Mouse (Mus musculus) midbrain, embryonic 10.5 days (tissue): ENCODE measurements at regions not wholly inside any gene's neighbourhood (a gene's known extent, or its start where the extent isn't known, plus 50 kb on each side); places are given as distances from the start of the nearest gene placed in this dataset.

Source experiments
- DNase-seq: peaks from one replicate; pipeline ENCODE4 v3.0.0-alpha.2; 2017; ENCODE audit warnings: low spot score
- H3K27ac ChIP-seq: fragments of 300-500 bp; sonication (generic); replicated peaks from 2 replicates; pipeline ENCODE4 v1.5.1; 2016; ENCODE audit warnings: mild to moderate bottlenecking
- H3K27me3 ChIP-seq: fragments of 300-500 bp; sonication (generic); 2 replicates; pipeline ENCODE4 v1.6.1; 2016; ENCODE audit warnings: low read depth, mild to moderate bottlenecking; ENCODE audit not compliant: poor library complexity, severe bottlenecking
- H3K36me3 ChIP-seq: fragments of 300-500 bp; sonication (generic); 2 replicates; pipeline ENCODE4 v1.6.1; 2016; ENCODE audit warnings: mild to moderate bottlenecking, moderate library complexity
- H3K4me1 ChIP-seq: fragments of 300-500 bp; sonication (generic); 2 replicates; pipeline ENCODE4 v1.6.1; 2016
- H3K4me3 ChIP-seq: fragments of 300-500 bp; sonication (generic); 2 replicates; pipeline ENCODE4 v1.5.1; 2016; ENCODE audit warnings: mild to moderate bottlenecking, moderate library complexity
- H3K9me3 ChIP-seq: fragments of 300-500 bp; sonication (generic); replicated peaks from 2 replicates; pipeline ENCODE4 v1.6.1; 2016; ENCODE audit warnings: mild to moderate bottlenecking
- WGBS: fragments of 180-500 bp; shearing (Covaris S2); methylation state at CpG from one replicate; pipeline ENCODE4 v1.1.7; 2016; 5-methylcytosine and 5-hydroxymethylcytosine counted together

DNA sequence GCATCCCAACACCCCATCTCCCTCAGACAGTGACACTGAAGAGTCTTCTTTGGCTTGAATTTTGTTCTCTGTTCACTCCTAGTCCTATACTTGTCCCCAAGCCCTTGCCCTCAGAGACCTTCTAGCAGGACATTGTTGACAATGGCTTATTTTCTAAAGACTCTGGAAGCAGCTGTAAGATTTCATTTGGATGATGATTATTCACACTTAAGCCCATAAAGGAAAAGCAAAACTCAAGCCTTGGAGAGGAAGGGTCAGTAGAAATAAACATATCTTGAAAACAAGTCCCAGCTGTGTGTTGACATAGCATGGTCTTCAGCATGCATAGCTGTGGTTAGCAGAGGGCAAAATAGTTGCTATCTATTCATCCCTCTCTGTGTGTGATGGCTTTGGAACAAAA, 59.9 kb upstream of the Cdh11 start:
- no peak for DNase-seq
- Histone ChIP-seq H3K4me1 (no peaks in the 10 kb centered on the region), H3K9me3 (no peaks in the 10 kb centered on the region), H3K36me3 (no peaks in the 10 kb centered on the region), H3K27ac (no peak overlapping the region), H3K4me3 (no peak overlapping the region), H3K27me3 (no peaks in the 10 kb centered on the region)

- Histone ChIP-seq H3K36me3 (no peaks in the 10 kb centered on the region), H3K27ac (no peak overlapping the region), H3K4me3 (no peak overlapping the region), H3K27me3 (no peaks in the 10 kb centered on the region), H3K4me1 (no peaks in the 10 kb centered on the region), H3K9me3 (no peaks in the 10 kb centered on the region)
- DNase-seq = no peak
- 86% methylated on average over 1 of the region's 1 CpGs for WGBS
These were observed 74.6 kb upstream of the Cdh11 start for GRCm38 (mm10) chr8:102860021-102860420.

DNA sequence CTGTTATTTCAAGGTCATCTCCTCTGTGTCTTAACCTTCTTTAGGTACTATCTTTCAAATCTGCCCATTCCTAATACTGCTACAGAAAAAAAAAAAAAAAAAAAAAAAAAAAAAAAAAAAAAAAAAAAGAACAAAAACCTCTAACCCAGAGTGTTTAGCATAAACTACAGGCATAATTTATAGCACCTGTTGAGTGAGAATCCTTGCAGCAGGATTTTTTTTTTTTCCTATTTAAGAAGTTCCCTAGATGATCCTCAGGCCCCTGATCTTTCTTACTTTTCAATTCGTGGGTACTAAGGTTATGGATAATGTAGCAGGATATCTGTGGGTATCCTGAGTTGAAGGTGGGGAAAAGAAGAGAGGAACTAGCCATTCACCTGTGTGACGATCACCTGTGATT, 114.1 kb upstream of the Cdh11 start:
- Histone ChIP-seq H3K4me1 (0 out of 2 replicates have a peak, but pooled peaks cover 3% of the 10 kb centered on the region), H3K27ac (no peak overlapping the region), H3K27me3 (no peaks in the 10 kb centered on the region), H3K4me3 (no peak overlapping the region), H3K9me3 (no peaks in the 10 kb centered on the region), H3K36me3 (no peaks in the 10 kb centered on the region)
- no peak for DNase-seq
- WGBS = 88% methylated on average over 2 of the region's 2 CpGs

DNA sequence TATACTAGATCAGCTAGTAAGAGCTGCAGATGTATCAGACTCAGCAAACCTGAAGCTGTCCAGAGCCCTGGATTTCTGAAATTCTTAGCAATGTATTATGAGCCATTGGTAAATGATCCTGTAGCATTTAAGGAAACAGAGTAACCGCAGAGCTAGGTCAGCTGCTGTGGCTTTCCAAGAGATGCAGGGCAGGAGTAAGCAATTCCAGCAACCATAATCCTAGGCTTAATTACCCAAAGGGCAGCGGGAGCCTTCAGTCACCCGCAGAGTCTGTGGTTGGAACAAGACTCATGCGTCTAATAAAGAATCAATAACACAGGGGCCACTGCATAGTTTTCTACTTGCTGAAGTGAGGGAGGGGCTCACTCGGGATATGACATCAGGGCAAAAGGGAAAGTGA, 115.2 kb upstream of the Cdh11 start:
- Histone ChIP-seq H3K4me1 (0 out of 2 replicates have a peak, but pooled peaks cover 3% of the 10 kb centered on the region), H3K27me3 (no peaks in the 10 kb centered on the region), H3K27ac (no peak overlapping the region), H3K4me3 (no peak overlapping the region), H3K9me3 (no peaks in the 10 kb centered on the region), H3K36me3 (no peaks in the 10 kb centered on the region)
- WGBS = 44% methylated on average over 5 of the region's 5 CpGs
- no peak for DNase-seq

GRCm38 (mm10) chr8:102907444-102907843, 122.0 kb upstream of the Cdh11 start:
- Histone ChIP-seq H3K4me1 (no peaks in the 10 kb centered on the region), H3K4me3 (no peak overlapping the region), H3K27me3 (no peaks in the 10 kb centered on the region), H3K27ac (no peak overlapping the region), H3K36me3 (no peaks in the 10 kb centered on the region), H3K9me3 (no peaks in the 10 kb centered on the region)
- no peak for DNase-seq
- 67% methylated on average over 2 of the region's 2 CpGs for WGBS

DNA sequence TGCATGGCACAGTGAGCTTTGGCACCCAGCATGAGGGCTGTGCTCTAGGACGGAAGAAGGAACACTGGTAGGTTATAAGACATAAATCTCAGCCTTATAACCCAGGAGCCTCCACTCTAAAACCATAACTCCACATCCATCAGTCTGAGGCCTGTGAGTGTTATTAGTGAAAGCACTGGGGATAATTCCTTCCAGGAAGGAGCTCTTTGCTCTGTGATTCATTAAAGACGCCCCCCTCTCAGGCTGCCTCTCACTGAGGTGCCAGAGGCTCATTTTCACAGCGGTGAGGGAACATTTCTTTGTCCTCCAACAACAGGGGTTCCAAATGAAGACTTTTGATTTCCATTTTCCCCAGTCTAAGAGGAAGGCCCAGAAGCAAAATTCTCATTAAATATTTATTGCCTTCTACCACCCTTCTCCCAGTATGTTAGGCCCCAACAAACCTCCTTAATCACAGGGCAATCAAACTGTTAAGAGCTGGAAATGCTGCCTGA, 145.9 kb upstream of the Cdh11 start:
- Histone ChIP-seq H3K9me3 (no peaks in the 10 kb centered on the region), H3K27me3 (no peaks in the 10 kb centered on the region), H3K4me3 (no peak overlapping the region), H3K36me3 (no peaks in the 10 kb centered on the region), H3K27ac (0 out of 2 replicates have a peak overlapping the region, but pooled peaks have one; percentile 23), H3K4me1 (peaks cover 7% of the 10 kb centered on the region; the same call in 1 of the 2 replicates)
- DNase-seq = no peak
- 27% methylated on average over 3 of the region's 3 CpGs for WGBS

DNA sequence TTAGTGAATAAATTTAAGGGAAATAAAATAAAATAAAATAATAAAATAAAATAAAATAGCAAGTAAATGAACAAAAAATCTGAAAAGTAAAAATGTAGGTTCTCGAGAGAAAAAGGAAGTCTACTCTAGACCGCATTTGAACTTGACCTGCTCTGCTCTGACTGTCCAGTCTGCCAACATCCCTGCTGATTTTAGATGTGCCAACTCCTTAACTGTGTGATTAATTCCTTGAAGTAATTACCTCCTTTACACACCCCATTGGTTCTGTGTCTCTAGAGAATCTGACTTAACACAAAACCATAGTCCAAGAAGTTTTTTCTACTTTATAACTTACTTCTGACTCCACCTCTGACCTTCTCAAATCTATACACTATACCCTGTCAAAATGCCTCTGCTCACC, 153.3 kb upstream of the Cdh11 start:
- WGBS = 85% methylated on average over 2 of the region's 2 CpGs
- H3K27me3 ChIP-seq = no peaks in the 10 kb centered on the region
- H3K9me3 ChIP-seq = no peaks in the 10 kb centered on the region
- H3K4me1 ChIP-seq = no peaks in the 10 kb centered on the region
- no peak overlapping the region for H3K4me3 ChIP-seq
- DNase-seq = no peak
- no peak overlapping the region for H3K27ac ChIP-seq
- no peaks in the 10 kb centered on the region for H3K36me3 ChIP-seq

- no peak overlapping the region for H3K4me3 ChIP-seq
- no peaks in the 10 kb centered on the region for H3K4me1 ChIP-seq
- 85% methylated on average over 5 of the region's 5 CpGs for WGBS
- H3K27me3 ChIP-seq = no peaks in the 10 kb centered on the region
- H3K9me3 ChIP-seq = no peaks in the 10 kb centered on the region
- no peaks in the 10 kb centered on the region for H3K36me3 ChIP-seq
- no peak overlapping the region for H3K27ac ChIP-seq
- DNase-seq = no peak
These were observed 160.1 kb upstream of the Cdh11 start for GRCm38 (mm10) chr8:102945546-102945945.

- no peaks in the 10 kb centered on the region for H3K36me3 ChIP-seq
- H3K4me1 ChIP-seq = peaks cover 3% of the 10 kb centered on the region
- no peak overlapping the region for H3K27ac ChIP-seq
- peak; percentile 57 for DNase-seq
- WGBS = 70% methylated on average over 7 of the region's 7 CpGs
- no peaks in the 10 kb centered on the region for H3K9me3 ChIP-seq
- H3K27me3 ChIP-seq = no peaks in the 10 kb centered on the region
- H3K4me3 ChIP-seq = no peak overlapping the region
These were observed 192.7 kb upstream of the Cdh11 start for GRCm38 (mm10) chr8:102978161-102978581.

GRCm38 (mm10) chr8:102983220-102983909, 197.9 kb upstream of the Cdh11 start:
- Histone ChIP-seq H3K27me3 (no peaks in the 10 kb centered on the region), H3K9me3 (no peaks in the 10 kb centered on the region), H3K4me3 (no peak overlapping the region), H3K27ac (no peak overlapping the region), H3K4me1 (peaks cover 15% of the 10 kb centered on the region), H3K36me3 (no peaks in the 10 kb centered on the region)
- no peak for DNase-seq
- WGBS = 44% methylated on average over 3 of the region's 3 CpGs

DNA sequence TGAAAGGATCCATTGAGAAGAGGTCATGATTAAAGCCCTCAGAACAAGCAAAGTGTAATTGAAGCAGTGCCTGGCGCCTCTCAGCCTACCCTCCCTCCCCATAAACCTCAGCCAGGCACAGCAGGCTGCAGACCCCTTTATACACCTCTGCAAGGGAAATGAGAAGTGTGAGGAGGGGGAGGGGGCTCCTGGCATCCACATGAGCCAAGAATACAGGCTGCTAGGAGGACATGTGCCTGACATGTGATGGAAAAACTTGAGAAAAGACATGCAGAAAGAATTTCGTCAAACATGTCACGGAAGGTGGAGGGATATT, 198.4 kb upstream of the Cdh11 start:
- peak; percentile 35 for DNase-seq
- no peaks in the 10 kb centered on the region for H3K27me3 ChIP-seq
- no peaks in the 10 kb centered on the region for H3K9me3 ChIP-seq
- H3K36me3 ChIP-seq = no peaks in the 10 kb centered on the region
- no peak overlapping the region for H3K4me3 ChIP-seq
- 45% methylated on average over 3 of the region's 3 CpGs for WGBS
- H3K27ac ChIP-seq = peak overlapping the region; percentile 65; the same call in 1 of the 2 replicates
- peaks cover 15% of the 10 kb centered on the region for H3K4me1 ChIP-seq

DNA sequence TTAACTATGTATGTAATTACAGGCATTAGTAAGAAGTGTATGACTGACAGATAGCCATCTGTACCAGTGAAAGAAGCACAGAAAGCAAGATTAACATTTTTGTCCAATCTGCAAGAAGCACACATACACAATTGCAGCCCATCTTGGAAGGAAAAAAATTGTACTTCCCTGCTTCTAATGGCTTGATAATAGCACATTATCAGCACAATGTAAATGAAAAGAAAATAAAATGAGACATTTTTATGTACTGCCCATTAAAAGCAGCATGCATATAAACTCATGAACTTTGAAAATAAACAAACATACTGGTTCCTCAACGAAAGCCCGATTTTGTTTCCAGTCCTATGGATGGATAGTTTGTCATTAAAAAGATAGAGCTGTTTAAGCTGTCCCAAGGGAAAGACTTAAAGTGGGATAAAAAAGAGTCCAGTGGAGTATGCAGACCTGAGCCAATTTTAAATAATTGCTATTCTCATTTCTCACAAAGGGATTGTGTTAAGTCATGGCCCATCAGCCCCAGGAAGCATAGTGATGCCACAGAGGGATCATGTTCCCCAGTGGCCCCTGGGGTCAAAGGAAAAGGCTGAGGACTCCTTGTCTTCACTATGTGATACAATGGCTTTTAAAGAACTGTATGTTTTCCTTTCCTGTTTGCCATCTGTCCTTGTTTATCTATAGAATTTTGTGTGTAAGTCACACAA, 222.0 kb upstream of the Cdh11 start:
- no peak overlapping the region for H3K4me3 ChIP-seq
- no peak for DNase-seq
- no peaks in the 10 kb centered on the region for H3K9me3 ChIP-seq
- peaks cover 7% of the 10 kb centered on the region for H3K4me1 ChIP-seq
- 0 out of 2 replicates have a peak, but pooled peaks cover 8% of the 10 kb centered on the region for H3K27me3 ChIP-seq
- H3K27ac ChIP-seq = no peak overlapping the region
- 52% methylated on average over 2 of the region's 2 CpGs for WGBS
- no peaks in the 10 kb centered on the region for H3K36me3 ChIP-seq

DNA sequence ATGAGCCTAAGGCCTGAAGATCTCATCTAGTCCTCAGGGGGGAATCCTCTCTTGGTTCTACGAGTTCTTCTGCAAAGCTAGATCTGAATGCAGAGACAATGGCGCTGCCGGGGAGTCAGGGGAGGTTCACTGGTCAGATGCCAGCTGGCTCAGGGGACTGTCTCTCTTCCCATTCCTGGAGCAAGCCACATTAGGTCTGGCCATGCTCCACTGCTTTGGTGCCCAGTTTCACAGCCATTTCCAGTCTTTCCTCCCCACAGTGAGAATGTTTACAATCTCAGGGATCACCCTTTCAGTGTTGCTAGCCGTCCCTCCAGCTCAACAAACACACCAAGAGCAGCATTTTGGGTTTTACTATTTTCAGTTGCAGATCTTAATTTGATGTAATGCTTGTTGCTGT, 233.7 kb upstream of the Cdh11 start:
- no peaks in the 10 kb centered on the region for H3K27me3 ChIP-seq
- DNase-seq = no peak
- H3K27ac ChIP-seq = no peak overlapping the region
- 80% methylated on average over 4 of the region's 4 CpGs for WGBS
- H3K4me3 ChIP-seq = no peak overlapping the region
- H3K36me3 ChIP-seq = no peaks in the 10 kb centered on the region
- H3K9me3 ChIP-seq = no peaks in the 10 kb centered on the region
- no peaks in the 10 kb centered on the region for H3K4me1 ChIP-seq
